Mouse (Mus musculus) gastrocnemius, adult 8-10 months (tissue): ENCODE results near the gene Actr5. TPM values are rescaled to one million over a fixed set of nuclear protein-coding genes. Genes with fewer than 3 reads are reported as not detected.

Source experiments
- DNase-seq, 2 experiments: peaks; one replicate each; pipeline ENCODE4 v3.0.0; 2022; ENCODE audit warnings: low spot score in 2 of 2
- microRNA-seq: library from miRNA; unstranded; fragments of <30 nt; microRNA quantifications from one replicate; pipeline ENCODE4 v1.2.0, GENCODE M21; 2022
- total RNA-seq, 4 experiments: library from RNA; stranded (reverse); gene quantifications; 2 replicates each; pipeline ENCODE4 v1.2.4; 2022

Actr5 gene
- total RNA-seq, 4 experiments from 2014 or later: 2.3 to 3.8 (median 3.2) TPM

DNA sequence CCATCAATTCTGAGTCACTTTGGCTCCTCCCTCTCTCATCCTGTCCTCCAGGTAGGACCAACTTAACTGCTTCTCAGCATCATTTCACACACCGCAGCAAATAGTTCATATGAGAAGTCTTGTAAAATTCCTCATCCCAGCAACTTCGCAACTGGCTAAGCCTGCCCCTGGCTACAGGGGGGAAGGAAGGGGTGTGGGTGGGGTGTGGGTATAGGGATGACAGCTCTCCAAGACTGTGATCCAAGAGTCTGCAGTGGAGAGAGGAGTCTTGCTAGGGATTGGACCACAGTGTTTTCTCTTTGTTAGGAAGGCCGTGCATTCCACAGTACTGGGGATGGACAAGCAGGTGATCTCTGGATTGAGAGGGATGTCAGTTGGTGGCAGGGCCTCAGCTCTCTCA is 60.2 kb downstream of the Actr5 start:
- no peak for DNase-seq

DNA sequence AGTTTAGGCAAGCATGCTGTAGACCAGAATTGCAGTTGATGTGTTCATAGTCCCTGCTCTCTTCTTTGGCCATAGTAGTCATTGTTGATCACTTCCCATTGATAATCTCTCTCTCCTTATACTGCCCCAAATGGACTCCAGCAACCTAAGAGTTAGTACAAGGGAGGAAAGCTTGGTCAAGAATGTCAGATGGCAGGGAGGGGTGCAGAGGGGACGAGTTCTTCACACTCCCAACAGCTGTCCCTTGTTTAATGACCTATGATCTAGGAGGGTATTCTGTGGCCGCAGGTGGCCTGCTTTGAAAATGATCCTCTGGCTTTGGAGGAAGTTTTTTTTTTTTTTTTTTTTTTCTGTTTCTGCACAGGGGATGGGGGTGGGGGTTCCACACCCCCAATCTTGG is 61.7 kb downstream of the Actr5 start:
- no peak for DNase-seq

DNA sequence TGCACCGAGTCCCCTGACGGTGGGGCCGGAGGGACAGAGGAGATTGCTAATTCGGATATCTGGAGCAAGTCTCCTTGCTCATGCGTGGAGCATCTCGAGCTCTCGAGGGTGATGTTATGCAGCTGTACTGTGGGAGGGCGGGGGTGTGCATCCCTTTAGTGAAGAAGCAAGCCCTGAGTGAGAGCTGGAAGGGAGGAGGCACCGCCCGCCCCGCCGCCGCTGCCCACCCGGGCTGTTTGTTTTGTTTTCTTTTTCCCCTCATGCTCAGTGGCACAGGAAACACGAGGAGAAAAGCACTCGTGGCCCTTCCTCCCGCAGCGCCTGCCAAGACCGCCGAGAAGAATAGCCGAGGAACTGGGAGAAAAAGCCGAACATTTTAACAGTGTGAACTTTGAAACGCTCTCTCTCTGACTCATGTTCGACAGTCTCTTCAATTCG is 63.1 kb downstream of the Actr5 start:
- DNase-seq: no peak

Small RNA genes lying within 50 kb of the gene (microRNA-seq; reads per million reads assigned to microRNA genes)
- gene Mir3474: not detected

Other genes with a start within 250 kb of the Actr5 start
- under 1 TPM; 0.15 to 0.39 (median 0.26) TPM for gene Snhg11, start 249.2 kb upstream of the Actr5 start, total RNA-seq
- 10 to 100 TPM; 29.3 to 42.2 (median 32.9) TPM for gene Ralgapb, start 215.0 kb upstream of the Actr5 start, total RNA-seq
- gene Adig, start 122.3 kb upstream of the Actr5 start, total RNA-seq: 1 to 10 TPM in 3 of 4 experiments, under 1 TPM in 1; 0.70 to 7.2 (median 6.0) TPM
- not detected for gene Arhgap40, start 112.1 kb upstream of the Actr5 start, total RNA-seq
- not detected for gene Slc32a1, start 14.1 kb upstream of the Actr5 start, total RNA-seq
- 1 to 10 TPM; 2.4 to 3.0 (median 2.7) TPM for gene Ppp1r16b, start 40.5 kb downstream of the Actr5 start, total RNA-seq
- gene Fam83d, start 143.2 kb downstream of the Actr5 start, total RNA-seq: 1 to 10 TPM in 3 of 4 experiments, under 1 TPM in 1; 0.94 to 4.2 (median 2.6) TPM
- gene Dhx35, start 169.9 kb downstream of the Actr5 start, total RNA-seq: 10 to 100 TPM in 2 of 4 experiments, 1 to 10 TPM in 2; 6.8 to 13.9 (median 8.7) TPM